Mouse (Mus musculus): ENCODE results near the gene Itpa. TPM values are rescaled to one million over a fixed set of nuclear protein-coding genes. Genes with fewer than 3 reads are reported as not detected.

Itpa gene
- polyA plus RNA-seq, 1 experiment from 2014 or later: 85.5 TPM

DNA sequence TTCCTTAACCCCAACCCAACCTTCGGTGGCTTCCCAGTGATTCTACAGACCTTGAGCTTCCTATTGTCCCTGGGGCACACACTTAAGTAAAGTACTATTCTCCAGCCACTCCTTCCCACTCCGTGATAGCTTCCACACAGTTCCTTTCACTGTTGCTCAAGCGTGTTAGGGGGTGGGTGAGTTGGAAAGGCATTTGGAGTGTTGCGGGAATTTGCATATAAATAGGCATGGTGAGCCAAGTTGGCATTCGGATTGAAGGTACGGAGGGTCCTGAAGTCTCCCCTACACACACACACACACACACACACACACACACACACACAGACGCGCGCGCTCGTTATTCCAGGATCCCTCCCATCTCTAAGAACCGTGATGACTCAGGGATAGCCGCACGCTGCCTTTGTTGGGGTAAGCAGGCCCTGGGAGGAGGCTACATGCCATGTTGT, 30.4 kb downstream of the Itpa start:
- peaks cover 20% of the 10 kb centered on the region for H3K27me3 ChIP-seq (ENCODE audit: control insufficient read depth, insufficient read depth, low read length)

DNA sequence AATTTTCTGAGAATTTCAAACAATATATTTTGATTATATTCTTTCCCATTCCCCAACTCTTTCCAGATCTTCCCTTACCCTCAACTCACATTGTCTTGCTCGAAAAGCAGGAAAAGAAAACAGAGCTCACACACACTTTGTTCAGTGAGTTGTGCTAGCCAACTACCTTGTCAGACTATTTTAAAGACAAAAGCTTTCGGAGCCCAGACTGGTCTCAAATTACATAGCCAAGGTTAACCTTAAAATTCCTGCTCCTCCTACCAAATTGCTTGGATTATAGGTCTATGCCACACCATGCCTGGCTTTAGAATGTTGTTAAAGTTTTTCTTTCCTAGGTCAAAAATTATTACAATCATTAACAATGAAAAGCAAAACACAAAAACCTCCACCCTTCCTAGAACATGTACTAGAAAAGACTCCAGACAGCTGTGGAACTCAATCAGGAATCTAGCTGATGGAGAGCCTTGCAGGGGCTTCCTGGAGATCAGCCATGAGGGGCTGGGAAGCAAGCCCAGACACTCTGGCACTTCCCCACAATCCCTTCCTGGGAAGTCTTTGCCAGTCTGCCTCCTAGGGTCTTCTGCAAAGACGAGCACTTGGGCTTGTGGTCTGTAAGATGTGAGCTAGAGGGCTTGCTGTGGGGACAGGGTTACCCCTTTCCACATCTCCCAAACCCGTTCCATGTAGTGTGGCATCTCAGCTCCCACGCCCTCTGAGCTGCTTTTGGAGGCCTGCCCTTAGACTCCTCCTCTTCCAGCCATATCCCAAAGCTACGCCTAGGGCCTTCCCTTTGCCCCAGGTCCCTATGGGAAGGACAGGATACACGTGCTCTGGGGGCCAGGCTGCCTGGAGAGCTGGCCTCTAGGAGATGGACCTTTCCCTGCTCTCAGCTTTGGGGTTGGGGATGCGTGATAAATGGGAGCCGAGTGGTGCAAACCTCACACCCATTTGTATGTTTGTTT, 36.9 kb downstream of the Itpa start:
- Histone ChIP-seq H3K27ac (ENCODE audit: low read length) (no peak overlapping the region; the same call in 1 of the 2 replicates), H3K4me1 (ENCODE audit: control insufficient read depth, insufficient read depth, low read length) (peaks cover 5% of the 10 kb centered on the region; the same call in 1 of the 2 replicates), H3K9me3 (replicated peaks; ENCODE audit: control insufficient read depth, low read length) (no peaks in the 10 kb centered on the region), H3K9ac (ENCODE audit: low read length) (no peak overlapping the region), H3K36me3 (ENCODE audit: control insufficient read depth, insufficient read depth, low read length) (peaks cover 9% of the 10 kb centered on the region; the same call in 1 of the 2 replicates), H3K4me3 (replicated peaks; ENCODE audit: low read length) (no peak overlapping the region), H3K27me3 (ENCODE audit: control insufficient read depth, insufficient read depth, low read length) (no peaks in the 10 kb centered on the region), H3K4me2 (ENCODE audit: low read depth, low read length) (no peak overlapping the region)
- 57% methylated on average over 9 of the region's 9 CpGs for WGBS
- ATAC-seq (ENCODE audit: insufficient read depth, low FRiP score): no peak

More for the DNA sequence above, 30.4 kb downstream of the Itpa start:
- ATAC-seq (ENCODE audit: insufficient read depth, low FRiP score): no peak
- WGBS: 6% methylated on average over 14 of the region's 14 CpGs
- no peaks in the 10 kb centered on the region for H3K9me3 ChIP-seq (replicated peaks; ENCODE audit: control insufficient read depth, low read length)
- H3K4me1 ChIP-seq (ENCODE audit: control insufficient read depth, insufficient read depth, low read length): peaks cover 7% of the 10 kb centered on the region; the same call in 1 of the 2 replicates
- peak overlapping the region; percentile 64 for H3K4me3 ChIP-seq (replicated peaks; ENCODE audit: low read length)
- H3K27ac ChIP-seq (ENCODE audit: low read length): no peak overlapping the region
- peak overlapping the region; percentile 100 for H3K4me2 ChIP-seq (ENCODE audit: low read depth, low read length)
- H3K36me3 ChIP-seq (ENCODE audit: control insufficient read depth, insufficient read depth, low read length): no peaks in the 10 kb centered on the region
- peak overlapping the region; percentile 70; the same call in 1 of the 2 replicates for H3K9ac ChIP-seq (ENCODE audit: low read length)

DNA sequence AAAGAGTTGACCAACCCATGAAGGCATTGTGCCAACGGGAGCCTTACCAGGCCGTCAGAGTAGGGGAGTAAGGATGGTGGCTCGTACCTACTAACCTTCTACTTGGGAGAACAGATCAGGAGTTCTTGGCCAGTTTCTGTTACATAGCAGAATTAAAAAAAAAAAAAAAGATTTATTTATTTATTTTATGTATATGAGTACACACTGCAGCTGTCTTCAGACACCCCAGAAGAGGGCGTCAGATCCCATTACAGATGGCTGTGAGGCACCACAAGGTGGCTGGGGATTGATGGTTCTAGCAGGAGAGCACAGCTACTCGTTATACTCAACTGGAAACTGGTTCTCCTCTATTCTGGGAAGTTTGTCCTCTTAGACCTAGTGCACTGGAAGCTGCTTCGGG, 37.8 kb downstream of the Itpa start:
- Histone ChIP-seq H3K27ac (ENCODE audit: low read length) (no peak overlapping the region), H3K36me3 (ENCODE audit: control insufficient read depth, insufficient read depth, low read length) (peaks cover 9% of the 10 kb centered on the region; the same call in 1 of the 2 replicates), H3K27me3 (ENCODE audit: control insufficient read depth, insufficient read depth, low read length) (no peaks in the 10 kb centered on the region), H3K4me1 (ENCODE audit: control insufficient read depth, insufficient read depth, low read length) (peaks cover 5% of the 10 kb centered on the region; the same call in 1 of the 2 replicates), H3K9me3 (replicated peaks; ENCODE audit: control insufficient read depth, low read length) (no peaks in the 10 kb centered on the region), H3K4me2 (ENCODE audit: low read depth, low read length) (no peak overlapping the region), H3K9ac (ENCODE audit: low read length) (no peak overlapping the region), H3K4me3 (replicated peaks; ENCODE audit: low read length) (no peak overlapping the region)
- ATAC-seq (ENCODE audit: insufficient read depth, low FRiP score): no peak
- WGBS: 69% methylated on average over 6 of the region's 6 CpGs

DNA sequence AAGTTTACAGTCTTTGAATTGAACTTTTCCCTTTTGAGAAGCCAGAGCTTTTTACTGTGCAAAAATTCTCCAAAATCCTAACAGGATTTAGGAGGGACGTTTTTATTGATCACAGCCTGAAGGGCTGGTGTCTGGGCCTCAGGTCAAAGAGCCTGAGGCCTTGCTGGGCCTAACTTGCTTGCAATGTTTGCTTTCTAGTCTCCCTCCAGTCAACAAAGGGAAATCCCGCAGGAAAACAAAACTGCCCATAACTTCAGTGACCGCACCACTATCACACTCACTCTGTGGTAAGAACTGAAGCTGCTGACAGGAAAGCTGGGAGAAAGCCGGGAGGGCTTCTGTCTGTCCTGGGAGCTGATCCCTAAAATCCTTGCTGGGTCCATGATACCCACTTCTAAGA, 39.2 kb downstream of the Itpa start:
- H3K9ac ChIP-seq (ENCODE audit: low read length): no peak overlapping the region; the same call in 1 of the 2 replicates
- ATAC-seq (ENCODE audit: insufficient read depth, low FRiP score): no peak
- no peak overlapping the region for H3K4me3 ChIP-seq (replicated peaks; ENCODE audit: low read length)
- H3K27me3 ChIP-seq (ENCODE audit: control insufficient read depth, insufficient read depth, low read length): no peaks in the 10 kb centered on the region
- no peak overlapping the region for H3K4me2 ChIP-seq (ENCODE audit: low read depth, low read length)
- H3K9me3 ChIP-seq (replicated peaks; ENCODE audit: control insufficient read depth, low read length): no peaks in the 10 kb centered on the region
- H3K4me1 ChIP-seq (ENCODE audit: control insufficient read depth, insufficient read depth, low read length): peaks cover 5% of the 10 kb centered on the region; the same call in 1 of the 2 replicates
- no peak overlapping the region for H3K27ac ChIP-seq (ENCODE audit: low read length)
- peaks cover 9% of the 10 kb centered on the region; the same call in 1 of the 2 replicates for H3K36me3 ChIP-seq (ENCODE audit: control insufficient read depth, insufficient read depth, low read length)
- WGBS: 62% methylated on average over 4 of the region's 4 CpGs

GRCm38 (mm10) chr2:130707057-130707456, 39.6 kb downstream of the Itpa start:
- Histone ChIP-seq H3K4me1 (ENCODE audit: control insufficient read depth, insufficient read depth, low read length) (peaks cover 5% of the 10 kb centered on the region; the same call in 1 of the 2 replicates), H3K36me3 (ENCODE audit: control insufficient read depth, insufficient read depth, low read length) (peaks cover 9% of the 10 kb centered on the region; the same call in 1 of the 2 replicates), H3K4me2 (ENCODE audit: low read depth, low read length) (no peak overlapping the region), H3K27ac (ENCODE audit: low read length) (no peak overlapping the region), H3K9me3 (replicated peaks; ENCODE audit: control insufficient read depth, low read length) (no peaks in the 10 kb centered on the region), H3K9ac (ENCODE audit: low read length) (no peak overlapping the region), H3K4me3 (replicated peaks; ENCODE audit: low read length) (no peak overlapping the region), H3K27me3 (ENCODE audit: control insufficient read depth, insufficient read depth, low read length) (no peaks in the 10 kb centered on the region)
- 60% methylated on average over 10 of the region's 10 CpGs for WGBS
- no peak for ATAC-seq (ENCODE audit: insufficient read depth, low FRiP score)

DNA sequence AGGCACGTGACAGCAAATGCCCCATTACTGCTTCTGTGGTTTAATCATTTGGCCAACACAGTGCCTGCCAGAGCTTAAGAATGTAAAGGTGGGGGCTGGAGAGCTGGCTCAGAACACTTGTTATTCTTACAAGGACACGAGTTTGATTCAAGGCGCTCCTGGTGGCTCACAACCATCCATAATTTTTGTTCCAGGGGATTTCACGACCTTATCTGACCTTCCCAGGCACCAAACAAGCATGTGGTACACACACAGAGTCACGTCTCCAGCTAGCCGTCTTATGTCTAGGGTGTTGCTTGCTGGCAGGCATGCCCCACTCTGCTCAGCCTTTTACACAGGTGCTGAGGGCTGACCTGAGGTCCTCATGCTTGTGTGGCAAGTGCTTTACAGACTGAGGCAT, 50.5 kb downstream of the Itpa start:
- no peak overlapping the region for H3K4me2 ChIP-seq (ENCODE audit: low read depth, low read length)
- 68% methylated on average over 6 of the region's 6 CpGs for WGBS
- H3K4me1 ChIP-seq (ENCODE audit: control insufficient read depth, insufficient read depth, low read length): no peaks in the 10 kb centered on the region
- H3K9me3 ChIP-seq (replicated peaks; ENCODE audit: control insufficient read depth, low read length): no peaks in the 10 kb centered on the region
- no peaks in the 10 kb centered on the region for H3K27me3 ChIP-seq (ENCODE audit: control insufficient read depth, insufficient read depth, low read length)
- no peak overlapping the region for H3K4me3 ChIP-seq (replicated peaks; ENCODE audit: low read length)
- no peak overlapping the region for H3K9ac ChIP-seq (ENCODE audit: low read length)
- H3K36me3 ChIP-seq (ENCODE audit: control insufficient read depth, insufficient read depth, low read length): peaks cover 12% of the 10 kb centered on the region; the same call in 1 of the 2 replicates
- H3K27ac ChIP-seq (ENCODE audit: low read length): no peak overlapping the region
- ATAC-seq (ENCODE audit: insufficient read depth, low FRiP score): no peak

- Histone ChIP-seq H3K4me1 (ENCODE audit: control insufficient read depth, insufficient read depth, low read length) (no peaks in the 10 kb centered on the region), H3K4me3 (replicated peaks; ENCODE audit: low read length) (no peak overlapping the region), H3K9me3 (replicated peaks; ENCODE audit: control insufficient read depth, low read length) (no peaks in the 10 kb centered on the region), H3K4me2 (ENCODE audit: low read depth, low read length) (no peak overlapping the region), H3K9ac (ENCODE audit: low read length) (no peak overlapping the region), H3K36me3 (ENCODE audit: control insufficient read depth, insufficient read depth, low read length) (peaks cover 22% of the 10 kb centered on the region), H3K27ac (ENCODE audit: low read length) (no peak overlapping the region), H3K27me3 (ENCODE audit: control insufficient read depth, insufficient read depth, low read length) (no peaks in the 10 kb centered on the region)
- WGBS: 78% methylated on average over 4 of the region's 4 CpGs
- no peak for ATAC-seq (ENCODE audit: insufficient read depth, low FRiP score)
These were observed 57.0 kb downstream of the Itpa start for GRCm38 (mm10) chr2:130724369-130724768.

- no peak overlapping the region for H3K4me2 ChIP-seq (ENCODE audit: low read depth, low read length)
- H3K4me1 ChIP-seq (ENCODE audit: control insufficient read depth, insufficient read depth, low read length): no peaks in the 10 kb centered on the region
- H3K27me3 ChIP-seq (ENCODE audit: control insufficient read depth, insufficient read depth, low read length): no peaks in the 10 kb centered on the region
- no peaks in the 10 kb centered on the region for H3K9me3 ChIP-seq (replicated peaks; ENCODE audit: control insufficient read depth, low read length)
- no peak overlapping the region for H3K9ac ChIP-seq (ENCODE audit: low read length)
- H3K27ac ChIP-seq (ENCODE audit: low read length): no peak overlapping the region
- H3K36me3 ChIP-seq (ENCODE audit: control insufficient read depth, insufficient read depth, low read length): peaks cover 40% of the 10 kb centered on the region
- 95% methylated on average over 1 of the region's 1 CpGs for WGBS
- ATAC-seq (ENCODE audit: insufficient read depth, low FRiP score): no peak
- H3K4me3 ChIP-seq (replicated peaks; ENCODE audit: low read length): no peak overlapping the region
These were observed 60.3 kb downstream of the Itpa start for GRCm38 (mm10) chr2:130727752-130728151.

DNA sequence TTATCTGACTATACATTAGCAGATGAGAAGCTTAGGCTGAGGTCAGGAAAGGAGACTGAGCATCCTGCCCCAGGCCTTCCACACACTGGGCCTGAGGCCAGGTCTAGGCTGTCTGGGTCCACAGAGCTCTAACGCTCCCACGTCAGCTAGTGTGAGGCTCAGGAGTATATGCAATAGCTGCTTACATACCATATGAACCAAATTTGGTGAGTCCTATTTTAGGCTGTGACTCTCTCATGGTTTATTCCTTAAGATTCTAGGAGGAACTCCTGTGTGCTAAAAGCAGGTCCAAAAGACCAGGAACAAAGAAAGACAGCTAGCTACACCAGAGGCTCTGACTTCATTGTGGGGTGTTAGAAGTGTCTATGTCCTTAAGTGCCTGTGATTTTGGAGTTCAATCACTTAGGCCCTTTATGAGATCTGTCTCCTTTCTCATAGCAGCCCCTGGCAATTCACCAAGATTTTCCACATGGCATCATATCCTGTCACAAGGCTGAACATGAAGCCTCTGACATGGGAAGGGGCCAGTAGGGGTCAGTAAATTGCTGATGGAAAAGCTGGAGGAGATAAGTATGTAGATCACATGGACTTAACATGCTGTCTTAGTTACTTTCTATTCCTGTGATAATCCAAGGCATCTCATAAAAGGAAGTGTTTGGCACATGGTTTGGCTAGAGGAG, 61.6 kb downstream of the Itpa start:
- Histone ChIP-seq H3K4me3 (replicated peaks; ENCODE audit: low read length) (no peak overlapping the region), H3K27ac (ENCODE audit: low read length) (no peak overlapping the region), H3K36me3 (ENCODE audit: control insufficient read depth, insufficient read depth, low read length) (peaks cover 40% of the 10 kb centered on the region), H3K9ac (ENCODE audit: low read length) (no peak overlapping the region), H3K9me3 (replicated peaks; ENCODE audit: control insufficient read depth, low read length) (no peaks in the 10 kb centered on the region), H3K27me3 (ENCODE audit: control insufficient read depth, insufficient read depth, low read length) (no peaks in the 10 kb centered on the region), H3K4me1 (ENCODE audit: control insufficient read depth, insufficient read depth, low read length) (no peaks in the 10 kb centered on the region), H3K4me2 (ENCODE audit: low read depth, low read length) (no peak overlapping the region)
- WGBS: 90% methylated on average over 2 of the region's 2 CpGs
- ATAC-seq (ENCODE audit: insufficient read depth, low FRiP score): no peak

Measured in stomach, embryonic 16.5 days (tissue).